Mouse (Mus musculus) adrenal gland, adult 2 months (tissue): ENCODE data around the gene Olfr183. TPM values are rescaled to one million over a fixed set of nuclear protein-coding genes. Genes with fewer than 3 reads are reported as not detected.
"Not testable (repeated sequence)": the region's sequence is repeated elsewhere in the genome, so short reads cannot be mapped to it uniquely, and the experiment has no call there.

Experiments
- DNase-seq: peaks from one replicate; pipeline ENCODE4 v3.0.0; 2021
- long read RNA-seq: library from polyadenylated mRNA; stranded (forward); transcript quantifications from one replicate; pipeline ENCODE4 v2.0.0, GENCODE M21; 2021
- polyA plus RNA-seq: library from polyadenylated mRNA; depleted of rRNA; stranded (reverse); fragments of >200 nt; gene quantifications from 2 replicates; pipeline ENCODE4 v1.2.3, GENCODE M21; 2012; rRNA removed
- total RNA-seq, 2 experiments: library from RNA; stranded (reverse); gene quantifications; 2 replicates each; pipeline ENCODE4 v1.2.3; 2021

The Olfr183 gene
- total RNA-seq, result not detected
- not detected in 2 replicates for polyA plus RNA-seq
- long read RNA-seq, result 0 reads

GRCm38 (mm10) chr16:58995057-58995456 lies at the start of gene Olfr183:
Olfr183 (plus strand) TSS chr16:58995357.
- no peak for DNase-seq

- no peak for DNase-seq
These were observed 12.0 kb downstream of the Olfr183 start for GRCm38 (mm10) chr16:59007146-59007545.

GRCm38 (mm10) chr16:59013357-59014018 lies 18.3 kb downstream of the Olfr183 start:
- DNase-seq, result no peak

- DNase-seq, result no peak
These were observed 35.0 kb downstream of the Olfr183 start, which contains the start of gene Olfr186 for GRCm38 (mm10) chr16:59030191-59030590. Olfr186 (minus strand) TSS chr16:59030291.

- DNase-seq, result no peak
These were observed 44.6 kb downstream of the Olfr183 start, which contains the start of gene Olfr187 for GRCm38 (mm10) chr16:59039710-59040109. Olfr187 (minus strand) TSS chr16:59039767.

GRCm38 (mm10) chr16:59045835-59046234 lies 50.7 kb downstream of the Olfr183 start:
- no peak for DNase-seq

GRCm38 (mm10) chr16:59047579-59047978 lies 52.4 kb downstream of the Olfr183 start:
- DNase-seq, result no peak

- no peak for DNase-seq
These were observed 53.7 kb downstream of the Olfr183 start for GRCm38 (mm10) chr16:59048860-59049259.

- not testable (repeated sequence) for DNase-seq
These were observed 54.1 kb downstream of the Olfr183 start for GRCm38 (mm10) chr16:59049286-59049685.

Other genes starting within 250 kb of the Olfr183 start
- not detected for gene Olfr172, start 232.2 kb upstream of the Olfr183 start, total RNA-seq
- gene Olfr172, start 232.2 kb upstream of the Olfr183 start, polyA plus RNA-seq, result not detected in 2 replicates
- gene Olfr173, start 195.1 kb upstream of the Olfr183 start, total RNA-seq, result not detected
- not detected in 2 replicates for gene Olfr173, start 195.1 kb upstream of the Olfr183 start, polyA plus RNA-seq
- gene Olfr175-ps1, start 168.6 kb upstream of the Olfr183 start, total RNA-seq, result not detected
- not detected in 2 replicates for gene Olfr175-ps1, start 168.6 kb upstream of the Olfr183 start, polyA plus RNA-seq
- gene Olfr177, start 120.6 kb upstream of the Olfr183 start, total RNA-seq, result not detected
- not detected in 2 replicates for gene Olfr177, start 120.6 kb upstream of the Olfr183 start, polyA plus RNA-seq
- not detected for gene Olfr178, start 103.3 kb upstream of the Olfr183 start, total RNA-seq
- gene Olfr178, start 103.3 kb upstream of the Olfr183 start, polyA plus RNA-seq, result not detected in 2 replicates
- not detected for gene Olfr181, start 66.6 kb upstream of the Olfr183 start, total RNA-seq
- gene Olfr181, start 66.6 kb upstream of the Olfr183 start, polyA plus RNA-seq, result not detected in 2 replicates
- gene Olfr180, start 66.0 kb upstream of the Olfr183 start, total RNA-seq, result not detected
- not detected in 2 replicates for gene Olfr180, start 66.0 kb upstream of the Olfr183 start, polyA plus RNA-seq
- not detected for gene Olfr186, start 34.9 kb downstream of the Olfr183 start, total RNA-seq
- gene Olfr186, start 34.9 kb downstream of the Olfr183 start, polyA plus RNA-seq, result not detected in 2 replicates
- gene Olfr187, start 44.4 kb downstream of the Olfr183 start, total RNA-seq, result not detected
- gene Olfr187, start 44.4 kb downstream of the Olfr183 start, polyA plus RNA-seq, result not detected in 2 replicates
- gene Olfr190, start 82.6 kb downstream of the Olfr183 start, total RNA-seq, result not detected
- gene Olfr190, start 82.6 kb downstream of the Olfr183 start, polyA plus RNA-seq, result not detected in 2 replicates
- gene Olfr191, start 94.5 kb downstream of the Olfr183 start, total RNA-seq, result not detected
- gene Olfr191, start 94.5 kb downstream of the Olfr183 start, polyA plus RNA-seq, result not detected in 2 replicates
- gene Olfr193, start 116.5 kb downstream of the Olfr183 start, total RNA-seq, result not detected
- not detected in 2 replicates for gene Olfr193, start 116.5 kb downstream of the Olfr183 start, polyA plus RNA-seq
- not detected for gene Olfr194, start 125.7 kb downstream of the Olfr183 start, total RNA-seq
- gene Olfr194, start 125.7 kb downstream of the Olfr183 start, polyA plus RNA-seq, result not detected in 2 replicates
- gene Olfr195, start 151.7 kb downstream of the Olfr183 start, total RNA-seq, result not detected
- gene Olfr195, start 151.7 kb downstream of the Olfr183 start, polyA plus RNA-seq, result not detected in 2 replicates
- not detected for gene Olfr196, start 175.1 kb downstream of the Olfr183 start, total RNA-seq
- gene Olfr196, start 175.1 kb downstream of the Olfr183 start, polyA plus RNA-seq, result not detected in 2 replicates
- gene Olfr198, start 208.2 kb downstream of the Olfr183 start, total RNA-seq, result not detected
- gene Olfr198, start 208.2 kb downstream of the Olfr183 start, polyA plus RNA-seq, result not detected in 2 replicates
- gene Olfr199, start 224.4 kb downstream of the Olfr183 start, total RNA-seq, result not detected
- not detected in 2 replicates for gene Olfr199, start 224.4 kb downstream of the Olfr183 start, polyA plus RNA-seq